Mouse (Mus musculus): Measurements from ENCODE around the gene Pear1.
A peak's percentile ranks its signal among the peaks of the same experiment; 100 is the strongest.
"Not testable (repeated sequence)": the region's sequence is repeated elsewhere in the genome, so short reads cannot be mapped to it uniquely, and the experiment has no call there.

Pear1 gene

GRCm38 (mm10) chr3:87824206-87824605, at the start of gene Pear1:
Gene Pear1 (minus strand): TSS chr3:87824306.
- not testable (repeated sequence) for DNase-seq

GRCm38 (mm10) chr3:87864111-87864510, 40.0 kb upstream of the Pear1 start:
- DNase-seq, result not testable (repeated sequence)

- DNase-seq, result peak; percentile 74
Measured at GRCm38 (mm10) chr3:87859813-87860212, 35.7 kb upstream of the Pear1 start.

GRCm38 (mm10) chr3:87857666-87858065, 33.6 kb upstream of the Pear1 start:
- DNase-seq, result no peak

GRCm38 (mm10) chr3:87855936-87856335, 31.8 kb upstream of the Pear1 start:
- no peak for DNase-seq

GRCm38 (mm10) chr3:87854795-87855568, 30.9 kb upstream of the Pear1 start:
- no peak for DNase-seq

GRCm38 (mm10) chr3:87849117-87849516, 25.0 kb upstream of the Pear1 start:
- DNase-seq, result no peak

GRCm38 (mm10) chr3:87847680-87848079, 23.6 kb upstream of the Pear1 start:
- DNase-seq, result peak; percentile 85

GRCm38 (mm10) chr3:87846650-87847110, 22.6 kb upstream of the Pear1 start, which contains the start of gene Sh2d2a:
Gene Sh2d2a (plus strand): TSS chr3:87846755.
- DNase-seq, result peak; percentile 86

- DNase-seq, result peak; percentile 49
Measured at GRCm38 (mm10) chr3:87846186-87846585, 22.1 kb upstream of the Pear1 start.

GRCm38 (mm10) chr3:87844981-87845380, 20.9 kb upstream of the Pear1 start:
- no peak for DNase-seq

GRCm38 (mm10) chr3:87840858-87841257, 16.8 kb upstream of the Pear1 start:
- DNase-seq, result no peak

- peak; percentile 85 for DNase-seq
Measured at GRCm38 (mm10) chr3:87838622-87839021, 14.5 kb upstream of the Pear1 start.

GRCm38 (mm10) chr3:87833482-87833881, 9.4 kb upstream of the Pear1 start:
- peak; percentile 66 for DNase-seq

GRCm38 (mm10) chr3:87832109-87832859, 8.2 kb upstream of the Pear1 start:
- DNase-seq, result no peak

- peak; percentile 32 for DNase-seq
Measured at GRCm38 (mm10) chr3:87829025-87829424, 4.9 kb upstream of the Pear1 start.

GRCm38 (mm10) chr3:87828435-87828834, 4.3 kb upstream of the Pear1 start:
- DNase-seq, result no peak

GRCm38 (mm10) chr3:87818226-87818625, 5.9 kb downstream of the Pear1 start:
- no peak for DNase-seq

GRCm38 (mm10) chr3:87816646-87817093, 7.4 kb downstream of the Pear1 start:
- DNase-seq, result peak; percentile 76

- DNase-seq, result no peak
Measured at GRCm38 (mm10) chr3:87816166-87816565, 7.9 kb downstream of the Pear1 start.

GRCm38 (mm10) chr3:87812873-87813272, 11.2 kb downstream of the Pear1 start:
- no peak for DNase-seq

GRCm38 (mm10) chr3:87812413-87812812, 11.7 kb downstream of the Pear1 start:
- no peak for DNase-seq

GRCm38 (mm10) chr3:87811297-87811696, 12.8 kb downstream of the Pear1 start:
- no peak for DNase-seq

Data from thymus, postnatal 14 days (tissue).